Mouse (Mus musculus) stomach, postnatal 0 days (tissue): Measurements from ENCODE around the gene Lgr5. TPM values are rescaled to one million over a fixed set of nuclear protein-coding genes. Genes with fewer than 3 reads are reported as not detected.
A peak's percentile ranks its signal among the peaks of the same experiment; 100 is the strongest.

Experiments
- ATAC-seq: fragments of 200-750 bp; cut with Nextera tagmentation; 2 replicates; pipeline ENCODE4 v1.8.0; 2017; ENCODE audit not compliant: low FRiP score, low TSS enrichment
- DNase-seq: peaks from one replicate; pipeline ENCODE4 v3.0.0-alpha.2; 2016; ENCODE audit warnings: low spot score
- H3K27ac ChIP-seq: fragments of 300-500 bp; sonication (generic); replicated peaks from 2 replicates; pipeline ENCODE4 v1.5.1; 2014; ENCODE audit warnings: mild to moderate bottlenecking, control low read depth
- H3K27me3 ChIP-seq: fragments of 300-500 bp; sonication (generic); 2 replicates; pipeline ENCODE4 v1.6.1; 2014; ENCODE audit warnings: low read length; ENCODE audit not compliant: control insufficient read depth, insufficient read depth
- H3K36me3 ChIP-seq: fragments of 300-500 bp; sonication (generic); 2 replicates; pipeline ENCODE4 v1.6.1; 2014; ENCODE audit warnings: low read length, mixed read lengths; ENCODE audit not compliant: control insufficient read depth, insufficient read depth
- H3K4me1 ChIP-seq: fragments of 300-500 bp; sonication (generic); replicated peaks from 2 replicates; pipeline ENCODE4 v1.6.1; 2014; ENCODE audit warnings: antibody characterized with exemption; ENCODE audit not compliant: control insufficient read depth, insufficient read depth
- H3K4me2 ChIP-seq: fragments of 300-500 bp; sonication (generic); replicated peaks from 2 replicates; pipeline ENCODE4 v1.6.1; 2014; ENCODE audit warnings: low read depth, mild to moderate bottlenecking, control low read depth, moderate library complexity
- H3K4me3 ChIP-seq: fragments of 300-500 bp; sonication (generic); 2 replicates; pipeline ENCODE4 v1.5.1; 2014; ENCODE audit warnings: low read depth, low read length, control low read depth
- H3K9ac ChIP-seq: fragments of 300-500 bp; sonication (generic); 2 replicates; pipeline ENCODE4 v1.6.1; 2014; ENCODE audit warnings: mild to moderate bottlenecking, low read length, control low read depth, mixed read lengths
- H3K9me3 ChIP-seq: fragments of 300-500 bp; sonication (generic); 2 replicates; pipeline ENCODE4 v1.6.1; 2016; ENCODE audit warnings: low read length; ENCODE audit not compliant: control insufficient read depth
- CTCF ChIP-seq: IDR thresholded peaks from 2 replicates; pipeline ENCODE4 v1.5.1; 2016; ENCODE audit warnings: antibody characterized with exemption, low read depth, mild to moderate bottlenecking, moderate library complexity
- EP300 ChIP-seq: optimal IDR thresholded peaks from 2 replicates; pipeline ENCODE3; 2016; ENCODE audit warnings: antibody characterized with exemption
- WGBS: fragments of 180-500 bp; shearing (Covaris S2); extraction: QIAGEN DNeasy Blood & Tissue Kit; methylation state at CpG from one replicate; pipeline ENCODE4 v1.1.7; 2014; 5-methylcytosine and 5-hydroxymethylcytosine counted together
- polyA plus RNA-seq: library from polyadenylated mRNA; unstranded; fragments of >200 nt; fragmentation: Nextera tagmentation; extraction: Ambion mirVana; gene quantifications from 2 replicates; pipeline ENCODE4 v1.2.1, GENCODE M21; 2015

Gene Lgr5
- polyA plus RNA-seq, 1 experiment from 2014 or later, result 2.9 TPM

DNA sequence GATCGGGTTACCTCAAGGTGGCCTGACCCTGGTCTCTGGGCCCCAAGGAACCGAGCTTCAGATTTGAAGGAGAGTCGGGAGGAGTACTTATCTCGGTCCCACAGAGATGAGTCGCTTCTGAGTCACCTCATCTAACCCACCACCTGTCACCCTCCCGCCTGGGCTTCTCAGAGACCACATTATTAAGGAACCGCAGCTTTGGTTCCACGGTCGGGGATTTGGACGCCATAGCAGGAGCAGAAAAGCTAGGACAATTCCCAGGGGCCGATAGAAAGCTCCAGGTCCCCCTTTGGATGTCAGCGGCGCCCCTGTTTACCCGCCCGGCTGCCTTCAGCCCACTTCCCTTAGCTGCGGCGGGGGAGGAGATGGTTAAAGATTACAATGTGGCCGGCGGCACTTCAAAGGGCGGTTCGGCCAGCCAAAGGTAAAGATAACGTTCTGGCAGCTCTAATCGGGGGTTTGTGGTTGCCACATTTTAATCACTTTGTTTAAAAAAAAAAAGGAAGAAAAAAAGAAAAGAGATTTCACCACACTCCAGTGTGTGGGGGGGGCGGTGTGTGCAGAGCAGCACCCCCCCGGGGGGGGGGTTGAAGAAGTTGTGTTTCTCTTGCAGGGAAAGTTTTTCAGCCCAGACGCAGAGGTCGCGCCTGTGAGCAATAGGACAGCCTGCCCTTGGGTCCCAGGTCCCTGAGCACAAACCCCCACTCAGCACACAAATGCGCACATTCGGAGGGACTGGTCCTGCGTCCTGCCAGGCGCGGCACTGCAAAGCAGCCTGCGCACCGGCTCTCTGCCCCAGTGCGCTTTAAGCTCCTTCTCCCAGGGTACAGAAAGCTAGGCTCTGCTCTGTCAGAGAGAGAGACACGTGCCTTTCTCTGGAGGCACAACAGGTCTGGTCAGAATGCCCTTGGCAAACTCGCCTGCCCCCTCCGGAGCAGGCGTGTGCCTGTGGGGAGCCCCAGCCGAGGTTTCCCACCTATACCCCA is 1.0 kb downstream of the Lgr5 start:
- no peaks in the 10 kb centered on the region for H3K9me3 ChIP-seq
- ATAC-seq (peak; percentile 77), DNase-seq (peak; percentile 62)
- H3K4me2 ChIP-seq, result peak overlapping the region; percentile 77
- no peak overlapping the region for H3K27ac ChIP-seq
- H3K9ac ChIP-seq, result 0 out of 2 replicates have a peak overlapping the region, but pooled peaks have one; percentile 27
- H3K4me1 ChIP-seq, result no peaks in the 10 kb centered on the region
- H3K4me3 ChIP-seq, result peak overlapping the region; percentile 45
- H3K36me3 ChIP-seq, result no peaks in the 10 kb centered on the region
- WGBS, result 2% methylated on average over 41 of the region's 41 CpGs
- TF ChIP-seq CTCF, result no peak
- TF ChIP-seq EP300, result no peak
- H3K27me3 ChIP-seq, result peaks cover 15% of the 10 kb centered on the region

DNA sequence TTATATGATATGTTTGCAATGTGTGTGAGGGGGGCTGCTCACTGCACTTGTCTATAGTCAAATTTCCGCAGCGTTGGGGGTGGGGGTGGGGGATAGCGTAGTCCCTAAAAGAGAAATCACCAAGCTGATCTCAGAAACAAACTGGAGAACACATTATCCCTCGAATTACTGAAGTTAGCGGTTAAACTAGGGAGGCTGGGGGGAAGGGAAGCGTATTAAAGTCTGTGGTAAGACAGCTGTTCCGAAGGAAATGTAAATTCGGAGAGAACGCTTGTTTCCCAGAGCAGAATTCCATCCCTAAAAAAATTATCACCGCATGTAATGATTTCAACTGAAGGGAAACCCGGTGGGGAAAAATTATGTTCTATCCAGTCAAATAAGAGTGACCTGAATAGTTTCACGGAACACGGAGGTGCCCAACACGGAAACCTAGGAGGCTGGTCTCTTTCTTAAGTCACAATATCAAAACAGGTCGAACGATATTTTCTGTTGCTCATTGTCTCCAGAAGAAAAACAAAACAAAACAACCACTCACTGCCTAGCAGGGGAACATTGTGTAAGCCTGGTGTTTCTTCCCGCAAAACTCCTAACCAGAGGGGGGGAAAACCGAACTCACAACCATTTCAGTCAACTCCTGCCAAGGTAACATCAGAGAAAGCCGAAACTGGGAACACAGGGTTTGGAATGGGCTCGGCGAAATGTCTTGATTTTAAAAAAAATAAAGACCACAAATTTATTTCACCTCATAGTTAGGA is 1.9 kb downstream of the Lgr5 start:
- Histone ChIP-seq H3K27ac (no peak overlapping the region), H3K9ac (no peak overlapping the region), H3K4me2 (peak overlapping the region; percentile 77), H3K27me3 (peaks cover 15% of the 10 kb centered on the region), H3K4me3 (peak overlapping the region; percentile 45), H3K36me3 (no peaks in the 10 kb centered on the region), H3K9me3 (no peaks in the 10 kb centered on the region), H3K4me1 (no peaks in the 10 kb centered on the region)
- TF ChIP-seq CTCF, result no peak
- no peak for TF ChIP-seq EP300
- ATAC-seq (no peak), DNase-seq (no peak)
- 2% methylated on average over 21 of the region's 21 CpGs for WGBS

DNA sequence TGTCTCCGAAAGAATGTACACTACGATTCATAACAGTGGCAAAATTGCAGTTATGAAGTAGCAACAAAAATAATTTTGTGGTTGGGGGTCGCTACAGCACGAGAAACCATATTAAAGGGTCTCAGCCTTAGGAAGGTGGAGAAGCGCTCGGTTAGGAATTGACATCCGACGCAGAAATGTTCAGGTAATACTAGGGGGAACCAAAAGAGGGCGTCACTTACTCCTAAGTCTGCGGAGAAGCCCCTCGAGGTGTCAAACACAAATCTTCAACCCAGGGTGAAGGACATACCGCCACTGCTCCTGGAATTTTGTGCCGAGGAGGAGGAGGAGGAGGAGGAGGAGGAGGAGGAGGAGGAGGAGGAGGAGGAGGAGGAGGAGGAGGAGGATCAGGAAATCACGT is 2.9 kb downstream of the Lgr5 start:
- TF ChIP-seq EP300 (no peak), CTCF (no peak)
- H3K9ac ChIP-seq, result no peak overlapping the region
- no peaks in the 10 kb centered on the region for H3K9me3 ChIP-seq
- H3K4me2 ChIP-seq, result no peak overlapping the region
- H3K4me1 ChIP-seq, result no peaks in the 10 kb centered on the region
- H3K27ac ChIP-seq, result no peak overlapping the region
- H3K4me3 ChIP-seq, result no peak overlapping the region
- WGBS, result 41% methylated on average over 10 of the region's 14 CpGs
- ATAC-seq (no peak), DNase-seq (no peak)
- H3K27me3 ChIP-seq, result peaks cover 15% of the 10 kb centered on the region
- no peaks in the 10 kb centered on the region for H3K36me3 ChIP-seq

DNA sequence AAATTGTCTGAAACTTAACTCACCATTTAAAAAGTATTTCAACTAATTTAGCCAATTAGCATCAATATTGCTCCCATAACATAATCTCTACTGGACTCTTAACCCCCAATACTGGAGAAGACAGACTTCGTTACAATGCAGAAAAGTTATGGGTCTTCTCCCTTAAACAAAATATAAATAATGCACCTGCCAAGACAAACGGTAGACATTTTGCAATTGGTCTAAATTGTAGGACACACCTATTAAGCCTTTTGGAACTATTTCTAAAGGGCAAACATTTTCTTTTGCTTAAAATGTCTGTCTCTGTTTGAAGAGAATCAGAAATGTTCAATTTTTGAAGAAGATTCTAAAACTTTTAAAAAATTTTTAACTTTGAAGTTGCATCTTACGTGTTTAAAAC is 4.5 kb downstream of the Lgr5 start:
- Histone ChIP-seq H3K4me1 (no peaks in the 10 kb centered on the region), H3K9me3 (no peaks in the 10 kb centered on the region), H3K4me3 (no peak overlapping the region), H3K9ac (no peak overlapping the region), H3K27me3 (peaks cover 14% of the 10 kb centered on the region), H3K27ac (no peak overlapping the region), H3K36me3 (no peaks in the 10 kb centered on the region), H3K4me2 (no peak overlapping the region)
- 73% methylated on average over 3 of the region's 3 CpGs for WGBS
- no peak for ATAC-seq
- no peak for DNase-seq
- TF ChIP-seq EP300 (no peak), CTCF (no peak)

DNA sequence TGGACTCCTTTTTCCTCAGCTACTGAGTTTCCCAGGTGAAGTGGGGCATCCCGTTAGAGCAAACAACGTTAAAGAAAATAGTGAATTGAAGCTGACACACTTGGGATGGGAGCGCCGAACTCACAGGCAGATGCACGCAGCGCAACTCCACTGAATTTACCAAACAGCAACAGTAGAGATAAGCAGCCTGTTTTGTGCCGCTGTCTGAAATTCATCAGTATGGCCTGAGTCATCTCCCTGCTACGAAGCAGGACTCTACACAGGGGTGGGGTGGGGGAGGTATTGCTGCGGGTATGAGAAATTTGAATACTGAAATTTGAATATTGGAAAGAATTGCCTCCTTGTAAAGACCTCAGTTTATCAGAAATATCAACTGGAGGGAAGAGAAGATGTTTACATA is 5.6 kb downstream of the Lgr5 start:
- Histone ChIP-seq H3K36me3 (no peaks in the 10 kb centered on the region), H3K9me3 (no peaks in the 10 kb centered on the region), H3K27me3 (peaks cover 12% of the 10 kb centered on the region), H3K4me1 (no peaks in the 10 kb centered on the region), H3K4me2 (no peak overlapping the region), H3K27ac (no peak overlapping the region), H3K4me3 (no peak overlapping the region), H3K9ac (no peak overlapping the region)
- WGBS, result 67% methylated on average over 9 of the region's 9 CpGs
- DNase-seq (no peak), ATAC-seq (no peak)
- TF ChIP-seq EP300 (no peak), CTCF (no peak)

DNA sequence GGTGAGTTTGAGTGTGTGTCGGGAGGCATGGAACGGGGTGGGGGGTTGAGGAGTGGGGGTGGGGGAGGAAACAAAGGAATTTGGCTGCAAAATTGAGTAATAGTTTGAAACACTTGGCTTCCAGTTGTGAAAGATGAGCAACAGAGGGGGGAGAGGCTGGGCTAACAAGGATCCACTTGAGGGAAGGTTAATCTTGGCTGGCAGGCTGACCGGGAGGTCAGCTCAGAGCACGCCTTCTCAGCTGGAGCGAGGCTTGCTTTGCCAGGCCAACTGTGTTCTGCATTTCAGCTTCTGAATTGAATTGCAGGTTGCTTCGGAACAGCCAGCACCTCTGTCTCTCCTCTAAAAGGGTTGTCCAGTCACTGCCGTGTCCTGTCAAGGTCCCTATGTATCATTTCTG is 8.1 kb downstream of the Lgr5 start:
- Histone ChIP-seq H3K4me2 (no peak overlapping the region), H3K4me1 (no peaks in the 10 kb centered on the region), H3K9me3 (no peaks in the 10 kb centered on the region), H3K27ac (no peak overlapping the region), H3K27me3 (peaks cover 4% of the 10 kb centered on the region; the same call in 1 of the 2 replicates), H3K9ac (no peak overlapping the region), H3K4me3 (no peak overlapping the region), H3K36me3 (no peaks in the 10 kb centered on the region)
- ATAC-seq, result no peak
- no peak for DNase-seq
- WGBS, result 46% methylated on average over 7 of the region's 7 CpGs
- no peak for TF ChIP-seq EP300
- no peak for TF ChIP-seq CTCF
